Mouse (Mus musculus) olfactory bulb, adult 2 months (tissue): ENCODE results near the gene Lig1. TPM values are rescaled to one million over a fixed set of nuclear protein-coding genes. Genes with fewer than 3 reads are reported as not detected.

ENCODE experiments used
- H3K27ac ChIP-seq: fragments of 200-500 bp; 2 replicates; pipeline ENCODE4 v1.5.1; 2012; ENCODE audit warnings: low read depth, low read length; ENCODE audit not compliant: insufficient read depth
- H3K4me1 ChIP-seq: fragments of 200-500 bp; 2 replicates; pipeline ENCODE4 v1.6.1; 2012; ENCODE audit warnings: low read length; ENCODE audit not compliant: control insufficient read depth, insufficient read depth
- H3K4me3 ChIP-seq: fragments of 200-500 bp; 2 replicates; pipeline ENCODE4 v1.5.1; 2012; ENCODE audit warnings: mild to moderate bottlenecking, low read depth, low read length, moderate library complexity; ENCODE audit not compliant: insufficient read depth
- CTCF ChIP-seq: fragments of 200-500 bp; IDR thresholded peaks from 2 replicates; pipeline ENCODE4 v1.5.1; 2012; ENCODE audit warnings: low read depth, mild to moderate bottlenecking, low read length, moderate library complexity; ENCODE audit not compliant: insufficient read depth
- POLR2A ChIP-seq: fragments of 200-500 bp; IDR thresholded peaks from 2 replicates; pipeline ENCODE4 v1.6.1; 2012; ENCODE audit warnings: mild to moderate bottlenecking, low read depth, low read length, moderate library complexity; ENCODE audit not compliant: insufficient read depth
- WGBS: fragments of 180-500 bp; shearing (Covaris S2); methylation state at CpG from one replicate; pipeline ENCODE4 v1.1.7; 2018; 5-methylcytosine and 5-hydroxymethylcytosine counted together
- polyA plus RNA-seq: library from polyadenylated mRNA; stranded (reverse); fragments of >200 nt; gene quantifications from 2 replicates; pipeline ENCODE4 v1.2.4, GENCODE M21; 2012; ENCODE audit warnings: low replicate concordance; ENCODE audit not compliant: missing spikeins, insufficient read depth, insufficient read length

Gene Lig1
- polyA plus RNA-seq, 1 experiment: not detected

GRCm38 (mm10) chr7:13288621-13289020 is 11.5 kb downstream of the Lig1 start:
- TF ChIP-seq POLR2A: no peak
- 42% methylated on average over 5 of the region's 5 CpGs for WGBS

GRCm38 (mm10) chr7:13290041-13290675 is 13.1 kb downstream of the Lig1 start:
- 85% methylated on average over 1 of the region's 1 CpGs for WGBS
- Histone ChIP-seq H3K27ac (no peak overlapping the region), H3K4me3 (no peak overlapping the region), H3K4me1 (0 out of 2 replicates have a peak, but pooled peaks cover 2% of the 10 kb centered on the region)
- no peak for TF ChIP-seq POLR2A
- TF ChIP-seq CTCF: no peak

More at GRCm38 (mm10) chr7:13288621-13289020, 11.5 kb downstream of the Lig1 start:
- H3K27ac ChIP-seq: 0 out of 2 replicates have a peak overlapping the region, but pooled peaks have one; percentile 1
- H3K4me1 ChIP-seq: 0 out of 2 replicates have a peak, but pooled peaks cover 2% of the 10 kb centered on the region
- H3K4me3 ChIP-seq: no peak overlapping the region

- no peak overlapping the region for H3K4me3 ChIP-seq
- no peak overlapping the region for H3K27ac ChIP-seq
- 60% methylated on average over 2 of the region's 2 CpGs for WGBS
- TF ChIP-seq POLR2A (no peak), CTCF (no peak)
- 0 out of 2 replicates have a peak, but pooled peaks cover 2% of the 10 kb centered on the region for H3K4me1 ChIP-seq
These were observed 14.3 kb downstream of the Lig1 start for GRCm38 (mm10) chr7:13291370-13291769.

- Histone ChIP-seq H3K4me1 (0 out of 2 replicates have a peak, but pooled peaks cover 1% of the 10 kb centered on the region), H3K4me3 (no peak overlapping the region), H3K27ac (no peak overlapping the region)
- TF ChIP-seq CTCF: no peak
- no peak for TF ChIP-seq POLR2A
- WGBS: 68% methylated on average over 11 of the region's 11 CpGs
These were observed 17.1 kb downstream of the Lig1 start for GRCm38 (mm10) chr7:13293878-13294855.

GRCm38 (mm10) chr7:13295256-13295655 is 18.2 kb downstream of the Lig1 start:
- TF ChIP-seq CTCF (no peak), POLR2A (no peak)
- 97% methylated on average over 7 of the region's 7 CpGs for WGBS
- Histone ChIP-seq H3K27ac (no peak overlapping the region), H3K4me1 (no peaks in the 10 kb centered on the region), H3K4me3 (no peak overlapping the region)

GRCm38 (mm10) chr7:13297636-13298035 is 20.6 kb downstream of the Lig1 start:
- H3K27ac ChIP-seq: no peak overlapping the region
- WGBS: 92% methylated on average over 1 of the region's 1 CpGs
- H3K4me3 ChIP-seq: no peak overlapping the region
- no peaks in the 10 kb centered on the region for H3K4me1 ChIP-seq
- TF ChIP-seq CTCF (no peak), POLR2A (no peak)

GRCm38 (mm10) chr7:13298821-13299220 is 21.7 kb downstream of the Lig1 start:
- H3K27ac ChIP-seq: no peak overlapping the region
- no peaks in the 10 kb centered on the region for H3K4me1 ChIP-seq
- 96% methylated on average over 5 of the region's 5 CpGs for WGBS
- no peak overlapping the region for H3K4me3 ChIP-seq
- TF ChIP-seq CTCF (no peak), POLR2A (no peak)

GRCm38 (mm10) chr7:13301643-13302042 is 24.6 kb downstream of the Lig1 start:
- no peak overlapping the region for H3K27ac ChIP-seq
- 100% methylated on average over 1 of the region's 1 CpGs for WGBS
- TF ChIP-seq CTCF: no peak
- TF ChIP-seq POLR2A: no peak
- no peak overlapping the region for H3K4me3 ChIP-seq
- no peaks in the 10 kb centered on the region for H3K4me1 ChIP-seq

GRCm38 (mm10) chr7:13302780-13303179 is 25.7 kb downstream of the Lig1 start:
- 94% methylated on average over 2 of the region's 2 CpGs for WGBS
- TF ChIP-seq CTCF: no peak
- no peak for TF ChIP-seq POLR2A
- Histone ChIP-seq H3K27ac (no peak overlapping the region), H3K4me3 (no peak overlapping the region), H3K4me1 (no peaks in the 10 kb centered on the region)
